Mouse (Mus musculus): ENCODE data around the gene Rxfp3. TPM values are rescaled to one million over a fixed set of nuclear protein-coding genes. Genes with fewer than 3 reads are reported as not detected.

Rxfp3 gene
- polyA plus RNA-seq, 1 experiment from 2014 or later = 0.13 TPM

DNA sequence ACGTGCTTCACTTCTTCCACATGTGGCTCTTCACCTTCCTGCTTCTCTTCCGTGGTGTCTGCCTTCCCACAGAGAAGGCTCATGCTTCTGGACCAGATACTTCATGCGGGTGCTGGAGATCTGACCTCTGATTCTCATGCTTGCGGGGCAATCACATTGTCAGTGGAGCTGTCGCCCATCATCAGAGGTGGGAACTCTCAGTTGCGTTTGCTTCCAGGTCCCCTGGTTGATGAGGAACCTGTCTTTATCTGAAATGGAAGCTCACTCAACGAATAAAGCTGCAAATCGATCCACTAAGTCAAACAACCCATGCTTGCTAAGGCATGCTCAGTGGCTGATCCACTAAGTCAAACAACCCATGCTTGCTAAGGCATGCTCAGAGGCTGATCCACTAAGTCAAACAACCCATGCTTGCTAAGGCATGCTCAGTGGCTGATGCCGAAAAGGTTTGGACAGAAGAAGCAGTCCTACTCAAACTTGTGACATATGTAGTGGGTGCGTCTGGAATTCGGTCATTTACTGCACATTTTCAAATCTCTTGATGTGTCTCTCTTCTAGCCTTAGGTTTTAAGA is 26.7 kb downstream of the Rxfp3 start:
- Histone ChIP-seq H3K27ac (no peak overlapping the region), H3K4me2 (ENCODE audit: low read length) (no peak overlapping the region), H3K9ac (ENCODE audit: low read depth, low read length) (no peak overlapping the region), H3K4me1 (replicated peaks; ENCODE audit: insufficient read depth, low read length) (no peaks in the 10 kb centered on the region), H3K4me3 (replicated peaks; ENCODE audit: low read depth, low read length) (no peak overlapping the region), H3K36me3 (ENCODE audit: insufficient read depth, low read length) (no peaks in the 10 kb centered on the region), H3K9me3 (replicated peaks; ENCODE audit: low read length) (no peaks in the 10 kb centered on the region), H3K27me3 (ENCODE audit: insufficient read depth, low read length) (no peaks in the 10 kb centered on the region)
- ATAC-seq (replicated peaks; ENCODE audit: low FRiP score, low read depth) (no peak), DNase-seq (ENCODE audit: low spot score) (no peak)
- no peak for TF ChIP-seq CTCF (IDR thresholded peaks at IDR 0.05; ENCODE audit: low read depth)
- WGBS = 91% methylated on average over 11 of the region's 11 CpGs

DNA sequence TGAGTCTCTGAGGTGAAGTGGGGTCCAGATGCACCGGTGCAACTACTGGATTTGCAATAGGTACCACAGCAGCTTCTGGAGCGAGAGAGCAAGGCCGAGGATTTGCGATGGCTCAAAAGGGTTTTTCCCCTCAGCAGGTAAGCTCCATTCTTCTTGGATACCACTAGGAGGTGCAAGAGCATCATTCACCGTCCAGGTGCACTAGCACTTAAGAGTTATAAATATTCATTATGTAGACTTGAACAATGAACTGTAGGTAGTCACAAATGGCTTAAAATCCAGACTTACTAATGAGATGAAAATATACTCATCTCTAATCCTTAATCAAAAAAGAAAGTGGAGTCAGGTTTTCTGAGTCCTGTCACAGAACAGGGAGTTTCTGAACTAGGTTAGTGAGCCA is 29.0 kb downstream of the Rxfp3 start:
- peak; percentile 65 for DNase-seq (ENCODE audit: low spot score)
- no peaks in the 10 kb centered on the region for H3K4me1 ChIP-seq (replicated peaks; ENCODE audit: insufficient read depth, low read length)
- H3K9me3 ChIP-seq (replicated peaks; ENCODE audit: low read length) = no peaks in the 10 kb centered on the region
- no peaks in the 10 kb centered on the region for H3K27me3 ChIP-seq (ENCODE audit: insufficient read depth, low read length)
- TF ChIP-seq CTCF (IDR thresholded peaks at IDR 0.05; ENCODE audit: low read depth) = peak; percentile 85
- H3K4me3 ChIP-seq (replicated peaks; ENCODE audit: low read depth, low read length) = no peak overlapping the region
- H3K27ac ChIP-seq = no peak overlapping the region
- H3K4me2 ChIP-seq (ENCODE audit: low read length) = no peak overlapping the region
- H3K9ac ChIP-seq (ENCODE audit: low read depth, low read length) = no peak overlapping the region
- H3K36me3 ChIP-seq (ENCODE audit: insufficient read depth, low read length) = no peaks in the 10 kb centered on the region
- 15% methylated on average over 5 of the region's 5 CpGs for WGBS
- no peak for ATAC-seq (replicated peaks; ENCODE audit: low FRiP score, low read depth)

DNA sequence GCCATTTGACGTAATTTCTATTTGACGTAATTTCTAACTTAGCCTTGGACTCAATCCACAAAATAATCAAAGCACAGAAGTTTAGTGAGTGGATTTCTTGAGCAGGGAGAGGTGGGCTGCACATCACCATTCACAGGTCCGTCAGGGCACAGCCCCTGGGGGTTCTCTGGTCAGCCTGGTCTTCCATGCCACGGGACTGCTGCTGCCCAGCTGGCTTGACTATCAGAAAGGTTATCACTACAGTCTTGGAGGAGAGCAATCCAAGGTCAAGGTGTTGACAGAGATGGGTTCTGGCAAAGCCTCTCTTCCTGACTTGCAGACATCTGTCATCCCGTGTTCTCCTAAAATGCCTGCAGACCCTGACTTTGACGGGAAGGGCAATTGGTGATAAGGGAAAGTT is 33.1 kb downstream of the Rxfp3 start:
- 75% methylated on average over 6 of the region's 6 CpGs for WGBS
- ATAC-seq (replicated peaks; ENCODE audit: low FRiP score, low read depth) (no peak), DNase-seq (ENCODE audit: low spot score) (no peak)
- Histone ChIP-seq H3K27ac (no peak overlapping the region), H3K36me3 (ENCODE audit: insufficient read depth, low read length) (no peaks in the 10 kb centered on the region), H3K9ac (ENCODE audit: low read depth, low read length) (no peak overlapping the region), H3K4me2 (ENCODE audit: low read length) (no peak overlapping the region), H3K9me3 (replicated peaks; ENCODE audit: low read length) (no peaks in the 10 kb centered on the region), H3K27me3 (ENCODE audit: insufficient read depth, low read length) (no peaks in the 10 kb centered on the region), H3K4me1 (replicated peaks; ENCODE audit: insufficient read depth, low read length) (no peaks in the 10 kb centered on the region), H3K4me3 (replicated peaks; ENCODE audit: low read depth, low read length) (no peak overlapping the region)
- TF ChIP-seq CTCF (IDR thresholded peaks at IDR 0.05; ENCODE audit: low read depth) = no peak

DNA sequence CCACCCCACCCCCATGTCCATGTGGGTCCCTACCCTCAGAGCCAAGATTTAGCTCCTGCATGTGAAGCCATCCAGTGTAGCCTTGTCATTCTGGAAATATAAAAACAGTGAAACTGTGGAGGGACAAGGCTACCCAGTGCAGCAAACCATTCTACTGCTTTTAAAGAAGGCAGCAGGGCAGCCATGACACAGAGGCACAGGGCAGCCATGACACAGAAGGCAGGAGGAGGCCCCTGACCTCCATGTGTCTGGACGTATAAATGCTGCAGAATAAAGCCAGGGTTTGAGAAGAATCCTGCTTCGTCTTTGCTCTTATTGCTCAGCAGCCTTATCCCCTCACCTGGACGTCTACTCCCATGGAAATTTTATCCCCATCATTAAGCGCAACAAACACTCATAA is 34.0 kb downstream of the Rxfp3 start:
- H3K9me3 ChIP-seq (replicated peaks; ENCODE audit: low read length) = no peaks in the 10 kb centered on the region
- H3K27me3 ChIP-seq (ENCODE audit: insufficient read depth, low read length) = no peaks in the 10 kb centered on the region
- ATAC-seq (replicated peaks; ENCODE audit: low FRiP score, low read depth) = no peak
- WGBS = 68% methylated on average over 4 of the region's 4 CpGs
- H3K4me2 ChIP-seq (ENCODE audit: low read length) = no peak overlapping the region
- no peak overlapping the region for H3K27ac ChIP-seq
- no peaks in the 10 kb centered on the region for H3K36me3 ChIP-seq (ENCODE audit: insufficient read depth, low read length)
- no peak for TF ChIP-seq CTCF (IDR thresholded peaks at IDR 0.05; ENCODE audit: low read depth)
- H3K9ac ChIP-seq (ENCODE audit: low read depth, low read length) = no peak overlapping the region
- no peak for DNase-seq (ENCODE audit: low spot score)
- no peaks in the 10 kb centered on the region for H3K4me1 ChIP-seq (replicated peaks; ENCODE audit: insufficient read depth, low read length)
- H3K4me3 ChIP-seq (replicated peaks; ENCODE audit: low read depth, low read length) = no peak overlapping the region

DNA sequence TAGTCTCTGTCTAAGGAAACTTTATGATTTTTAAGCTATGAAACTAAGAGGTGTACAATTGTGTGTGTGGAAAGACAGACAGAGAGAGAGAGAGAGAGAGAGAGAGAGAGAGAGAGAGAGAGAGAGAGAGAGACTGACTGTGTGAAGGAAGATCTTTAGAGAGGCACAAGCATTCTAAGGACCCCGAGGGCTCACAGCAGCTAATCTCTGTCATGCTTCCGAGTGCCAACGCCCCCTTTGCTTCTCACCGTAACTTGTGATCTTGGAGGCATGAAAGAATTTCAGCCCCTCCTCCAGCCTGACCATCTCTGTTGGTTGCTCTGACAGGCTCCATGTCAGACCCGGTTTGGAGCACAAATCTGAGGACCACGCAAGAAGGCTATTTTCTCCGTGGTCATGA is 37.4 kb downstream of the Rxfp3 start, which contains the start of gene Slc45a2:
Gene Slc45a2, plus strand, starts transcription at position 301 of the 400 bp plus-strand sequence.
- no peak within 1 kb of the TSS for H3K9ac ChIP-seq (ENCODE audit: low read depth, low read length)

DNA sequence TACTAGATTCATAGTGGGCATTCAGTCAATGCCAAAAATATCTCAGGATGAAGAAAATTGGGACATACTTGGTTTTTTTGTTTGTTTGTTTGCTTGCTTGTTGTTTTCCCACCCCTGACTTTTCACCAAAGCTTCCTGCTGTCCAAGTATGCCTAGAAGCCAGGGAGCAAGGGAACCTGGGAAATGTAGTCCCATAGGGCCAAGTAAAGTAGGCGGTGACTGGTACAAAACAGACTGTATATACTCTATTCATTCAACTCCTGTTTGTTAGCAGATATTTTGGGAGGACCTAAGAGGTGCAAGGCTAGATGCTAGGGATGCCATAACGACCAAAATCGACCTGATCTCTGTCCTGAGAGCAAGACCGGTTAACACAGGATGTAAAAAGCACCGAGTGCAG is 38.0 kb downstream of the Rxfp3 start:
- no peak overlapping the region for H3K4me3 ChIP-seq (replicated peaks; ENCODE audit: low read depth, low read length)
- no peak overlapping the region for H3K9ac ChIP-seq (ENCODE audit: low read depth, low read length)
- DNase-seq (ENCODE audit: low spot score) = peak; percentile 15
- peak overlapping the region; percentile 2; the same call in 1 of the 2 replicates for H3K4me2 ChIP-seq (ENCODE audit: low read length)
- no peak for ATAC-seq (replicated peaks; ENCODE audit: low FRiP score, low read depth)
- TF ChIP-seq CTCF (IDR thresholded peaks at IDR 0.05; ENCODE audit: low read depth) = no peak
- no peak overlapping the region for H3K27ac ChIP-seq
- WGBS = 41% methylated on average over 5 of the region's 5 CpGs
- H3K27me3 ChIP-seq (ENCODE audit: insufficient read depth, low read length) = no peaks in the 10 kb centered on the region
- H3K36me3 ChIP-seq (ENCODE audit: insufficient read depth, low read length) = peaks cover 4% of the 10 kb centered on the region; the same call in 1 of the 2 replicates
- H3K9me3 ChIP-seq (replicated peaks; ENCODE audit: low read length) = no peaks in the 10 kb centered on the region
- H3K4me1 ChIP-seq (replicated peaks; ENCODE audit: insufficient read depth, low read length) = no peaks in the 10 kb centered on the region

More for the DNA sequence above, 37.4 kb downstream of the Rxfp3 start, which contains the start of gene Slc45a2:
- ATAC-seq (replicated peaks; ENCODE audit: low FRiP score, low read depth) (no peak), DNase-seq (ENCODE audit: low spot score) (no peak)
- WGBS = 48% methylated on average over 7 of the region's 7 CpGs
- Histone ChIP-seq H3K27ac (no peak within 1 kb of the TSS), H3K9me3 (replicated peaks; ENCODE audit: low read length) (no peaks in the 10 kb centered on the region), H3K4me1 (replicated peaks; ENCODE audit: insufficient read depth, low read length) (no peaks in the 10 kb centered on the region), H3K36me3 (ENCODE audit: insufficient read depth, low read length) (no peaks in the 10 kb centered on the region), H3K27me3 (ENCODE audit: insufficient read depth, low read length) (no peaks in the 10 kb centered on the region), H3K4me2 (ENCODE audit: low read length) (peak within 1 kb of the TSS; percentile 2; the same call in 1 of the 2 replicates), H3K4me3 (replicated peaks; ENCODE audit: low read depth, low read length) (no peak within 1 kb of the TSS)
- no peak for TF ChIP-seq CTCF (IDR thresholded peaks at IDR 0.05; ENCODE audit: low read depth)

DNA sequence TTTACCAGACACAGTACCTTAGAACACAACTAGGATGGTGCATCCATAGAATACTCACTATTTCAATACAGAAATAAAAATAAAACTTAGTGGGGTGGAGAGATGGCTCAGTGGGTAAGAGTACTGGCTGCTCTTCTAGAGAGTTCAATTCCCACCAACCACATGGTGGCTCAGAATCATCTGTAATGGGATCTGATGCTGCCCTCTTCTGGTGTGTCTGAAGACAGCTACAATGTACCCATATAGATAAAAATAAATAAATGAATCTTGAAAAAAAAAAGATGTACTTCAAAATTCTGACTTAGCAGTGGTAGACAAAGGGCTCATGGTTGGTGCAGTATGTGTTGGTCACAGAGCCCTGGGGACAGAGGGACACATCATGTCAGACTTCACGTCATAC is 46.2 kb downstream of the Rxfp3 start:
- no peak overlapping the region for H3K4me3 ChIP-seq (replicated peaks; ENCODE audit: low read depth, low read length)
- no peak overlapping the region for H3K9ac ChIP-seq (ENCODE audit: low read depth, low read length)
- ATAC-seq (replicated peaks; ENCODE audit: low FRiP score, low read depth) = no peak
- no peak overlapping the region for H3K27ac ChIP-seq
- TF ChIP-seq CTCF (IDR thresholded peaks at IDR 0.05; ENCODE audit: low read depth) = peak; percentile 49
- no peak for DNase-seq (ENCODE audit: low spot score)
- 97% methylated on average over 1 of the region's 1 CpGs for WGBS
- peaks cover 16% of the 10 kb centered on the region; the same call in 1 of the 2 replicates for H3K36me3 ChIP-seq (ENCODE audit: insufficient read depth, low read length)
- H3K4me1 ChIP-seq (replicated peaks; ENCODE audit: insufficient read depth, low read length) = no peaks in the 10 kb centered on the region
- no peaks in the 10 kb centered on the region for H3K9me3 ChIP-seq (replicated peaks; ENCODE audit: low read length)
- H3K27me3 ChIP-seq (ENCODE audit: insufficient read depth, low read length) = no peaks in the 10 kb centered on the region
- no peak overlapping the region for H3K4me2 ChIP-seq (ENCODE audit: low read length)
